Mouse (Mus musculus): ENCODE results near the gene Rnf5. TPM values are rescaled to one million over a fixed set of nuclear protein-coding genes. Genes with fewer than 3 reads are reported as not detected.

Gene Rnf5
- polyA plus RNA-seq, 1 experiment from 2014 or later: 165 TPM

- Histone ChIP-seq H3K4me3 (peak overlapping the region; percentile 77), H3K4me1 (peaks cover 73% of the 10 kb centered on the region), H3K27me3 (replicated peaks; ENCODE audit: low read depth, poor library complexity, severe bottlenecking) (peaks cover 57% of the 10 kb centered on the region), H3K27ac (replicated peaks) (no peak overlapping the region), H3K36me3 (replicated peaks) (peaks cover 8% of the 10 kb centered on the region), H3K9me3 (no peaks in the 10 kb centered on the region)
- WGBS: 8% methylated on average over 12 of the region's 12 CpGs
- no peak for DNase-seq (ENCODE audit: low spot score)
Observed at GRCm38 (mm10) chr17:34629796-34630603, 26.5 kb upstream of the Rnf5 start.

GRCm38 (mm10) chr17:34629221-34629751, 25.8 kb upstream of the Rnf5 start, which contains the start of gene Prrt1:
Gene Prrt1 (plus strand): TSS chr17:34629533.
- Histone ChIP-seq H3K27me3 (replicated peaks; ENCODE audit: low read depth, poor library complexity, severe bottlenecking) (peaks cover 57% of the 10 kb centered on the region), H3K4me1 (peaks cover 73% of the 10 kb centered on the region), H3K27ac (replicated peaks) (peak within 1 kb of the TSS; percentile 92; the same call in 1 of the 2 replicates), H3K36me3 (replicated peaks) (peaks cover 10% of the 10 kb centered on the region), H3K4me3 (peak within 1 kb of the TSS; percentile 77), H3K9me3 (no peaks in the 10 kb centered on the region)
- DNase-seq (ENCODE audit: low spot score): peak; percentile 56
- 2% methylated on average over 16 of the region's 16 CpGs for WGBS

GRCm38 (mm10) chr17:34628644-34628967, 25.1 kb upstream of the Rnf5 start:
- Histone ChIP-seq H3K9me3 (no peaks in the 10 kb centered on the region), H3K36me3 (replicated peaks) (peaks cover 16% of the 10 kb centered on the region), H3K4me1 (peaks cover 72% of the 10 kb centered on the region), H3K27ac (replicated peaks) (peak overlapping the region; percentile 92; the same call in 1 of the 2 replicates), H3K4me3 (peak overlapping the region; percentile 77), H3K27me3 (replicated peaks; ENCODE audit: low read depth, poor library complexity, severe bottlenecking) (peaks cover 52% of the 10 kb centered on the region)
- DNase-seq (ENCODE audit: low spot score): no peak
- WGBS: 19% methylated on average over 5 of the region's 5 CpGs

- peaks cover 68% of the 10 kb centered on the region for H3K4me1 ChIP-seq
- 5% methylated on average over 29 of the region's 29 CpGs for WGBS
- H3K27me3 ChIP-seq (replicated peaks; ENCODE audit: low read depth, poor library complexity, severe bottlenecking): peaks cover 47% of the 10 kb centered on the region
- peaks cover 21% of the 10 kb centered on the region for H3K36me3 ChIP-seq (replicated peaks)
- H3K9me3 ChIP-seq: no peaks in the 10 kb centered on the region
- peak within 1 kb of the TSS; percentile 92 for H3K27ac ChIP-seq (replicated peaks)
- DNase-seq (ENCODE audit: low spot score): no peak
- peak within 1 kb of the TSS; percentile 77 for H3K4me3 ChIP-seq
Observed at GRCm38 (mm10) chr17:34627943-34628643, 24.6 kb upstream of the Rnf5 start, which contains the start of gene Ppt2. Gene Ppt2 (minus strand): TSS chr17:34628510.

GRCm38 (mm10) chr17:34627093-34627942, 23.8 kb upstream of the Rnf5 start:
- under 1% methylated on average over 45 of the region's 45 CpGs for WGBS
- Histone ChIP-seq H3K36me3 (replicated peaks) (peaks cover 29% of the 10 kb centered on the region), H3K4me1 (peaks cover 64% of the 10 kb centered on the region), H3K9me3 (no peaks in the 10 kb centered on the region), H3K27me3 (replicated peaks; ENCODE audit: low read depth, poor library complexity, severe bottlenecking) (peaks cover 39% of the 10 kb centered on the region), H3K4me3 (peak overlapping the region; percentile 77), H3K27ac (replicated peaks) (peak overlapping the region; percentile 92)
- DNase-seq (ENCODE audit: low spot score): peak; percentile 94

GRCm38 (mm10) chr17:34626773-34627092, 23.2 kb upstream of the Rnf5 start:
- Histone ChIP-seq H3K36me3 (replicated peaks) (peaks cover 35% of the 10 kb centered on the region), H3K27me3 (replicated peaks; ENCODE audit: low read depth, poor library complexity, severe bottlenecking) (peaks cover 33% of the 10 kb centered on the region), H3K4me3 (peak overlapping the region; percentile 77), H3K4me1 (peaks cover 59% of the 10 kb centered on the region), H3K27ac (replicated peaks) (peak overlapping the region; percentile 92), H3K9me3 (no peaks in the 10 kb centered on the region)
- under 1% methylated on average over 18 of the region's 18 CpGs for WGBS
- DNase-seq (ENCODE audit: low spot score): peak; percentile 66

- H3K4me3 ChIP-seq: peak overlapping the region; percentile 77
- no peaks in the 10 kb centered on the region for H3K9me3 ChIP-seq
- peaks cover 39% of the 10 kb centered on the region for H3K36me3 ChIP-seq (replicated peaks)
- 50% methylated on average over 16 of the region's 16 CpGs for whole genome bisulfite sequencing
- peaks cover 53% of the 10 kb centered on the region for H3K4me1 ChIP-seq
- H3K27ac ChIP-seq (replicated peaks): peak overlapping the region; percentile 92
- no peak for DNase-seq (ENCODE audit: low spot score)
- peaks cover 28% of the 10 kb centered on the region for H3K27me3 ChIP-seq (replicated peaks; ENCODE audit: low read depth, poor library complexity, severe bottlenecking)
Observed at GRCm38 (mm10) chr17:34626062-34626772, 22.7 kb upstream of the Rnf5 start.

GRCm38 (mm10) chr17:34624981-34625380, 21.5 kb upstream of the Rnf5 start:
- Histone ChIP-seq H3K27me3 (replicated peaks; ENCODE audit: low read depth, poor library complexity, severe bottlenecking) (peaks cover 16% of the 10 kb centered on the region), H3K36me3 (replicated peaks) (peaks cover 43% of the 10 kb centered on the region), H3K9me3 (no peaks in the 10 kb centered on the region), H3K4me1 (peaks cover 41% of the 10 kb centered on the region), H3K4me3 (no peak overlapping the region), H3K27ac (replicated peaks) (no peak overlapping the region)
- WGBS: 96% methylated on average over 3 of the region's 3 CpGs
- DNase-seq (ENCODE audit: low spot score): no peak

- peaks cover 23% of the 10 kb centered on the region for H3K4me1 ChIP-seq
- no peak for DNase-seq (ENCODE audit: low spot score)
- 89% methylated on average over 9 of the region's 9 CpGs for WGBS
- H3K27me3 ChIP-seq (replicated peaks; ENCODE audit: low read depth, poor library complexity, severe bottlenecking): no peaks in the 10 kb centered on the region
- H3K36me3 ChIP-seq (replicated peaks): peaks cover 46% of the 10 kb centered on the region
- H3K9me3 ChIP-seq: no peaks in the 10 kb centered on the region
- no peak overlapping the region for H3K4me3 ChIP-seq
- H3K27ac ChIP-seq (replicated peaks): no peak overlapping the region
Observed at GRCm38 (mm10) chr17:34623161-34623560, 19.7 kb upstream of the Rnf5 start.

- Histone ChIP-seq H3K27me3 (replicated peaks; ENCODE audit: low read depth, poor library complexity, severe bottlenecking) (no peaks in the 10 kb centered on the region), H3K27ac (replicated peaks) (no peak overlapping the region), H3K4me1 (peaks cover 12% of the 10 kb centered on the region), H3K9me3 (no peaks in the 10 kb centered on the region), H3K4me3 (no peak overlapping the region), H3K36me3 (replicated peaks) (peaks cover 63% of the 10 kb centered on the region)
- WGBS: 94% methylated on average over 8 of the region's 8 CpGs
- no peak for DNase-seq (ENCODE audit: low spot score)
Observed at GRCm38 (mm10) chr17:34621006-34621405, 17.5 kb upstream of the Rnf5 start.

- WGBS: 22% methylated on average over 6 of the region's 6 CpGs
- no peak overlapping the region for H3K27ac ChIP-seq (replicated peaks)
- peaks cover 71% of the 10 kb centered on the region for H3K36me3 ChIP-seq (replicated peaks)
- no peaks in the 10 kb centered on the region for H3K27me3 ChIP-seq (replicated peaks; ENCODE audit: low read depth, poor library complexity, severe bottlenecking)
- H3K9me3 ChIP-seq: no peaks in the 10 kb centered on the region
- H3K4me3 ChIP-seq: no peak overlapping the region
- DNase-seq (ENCODE audit: low spot score): peak; percentile 70
- peaks cover 14% of the 10 kb centered on the region for H3K4me1 ChIP-seq
Observed at GRCm38 (mm10) chr17:34618999-34619398, 15.5 kb upstream of the Rnf5 start.
